Mouse (Mus musculus) lung, postnatal 0 days (tissue): ENCODE results near the gene Upp2. TPM values are rescaled to one million over a fixed set of nuclear protein-coding genes. Genes with fewer than 3 reads are reported as not detected.
A peak's percentile ranks its signal among the peaks of the same experiment; 100 is the strongest.

ENCODE experiments used
- ATAC-seq: fragments of 200-750 bp; cut with Nextera tagmentation; 2 replicates; pipeline ENCODE4 v1.8.0; 2017; ENCODE audit warnings: moderate library complexity
- DNase-seq: peaks from one replicate; pipeline ENCODE4 v3.0.0-alpha.2; 2016; ENCODE audit warnings: low spot score
- H3K27ac ChIP-seq: fragments of 300-500 bp; sonication (generic); 2 replicates; pipeline ENCODE4 v1.5.1; 2014; ENCODE audit warnings: antibody characterized with exemption, mild to moderate bottlenecking, low read length, mixed read lengths
- H3K27me3 ChIP-seq: fragments of 300-500 bp; sonication (generic); replicated peaks from 2 replicates; pipeline ENCODE4 v1.6.1; 2014; ENCODE audit warnings: low read length, mixed read lengths; ENCODE audit not compliant: insufficient read depth
- H3K36me3 ChIP-seq: fragments of 300-500 bp; sonication (generic); 2 replicates; pipeline ENCODE4 v1.6.1; 2014; ENCODE audit warnings: low read length, mixed read lengths; ENCODE audit not compliant: insufficient read depth
- H3K4me1 ChIP-seq: fragments of 300-500 bp; sonication (generic); 2 replicates; pipeline ENCODE4 v1.6.1; 2014; ENCODE audit warnings: antibody characterized with exemption, low read depth, low read length, mixed read lengths; ENCODE audit not compliant: insufficient read depth
- H3K4me2 ChIP-seq: fragments of 300-500 bp; sonication (generic); replicated peaks from 2 replicates; pipeline ENCODE4 v1.6.1; 2014; ENCODE audit warnings: low read depth, mild to moderate bottlenecking, low read length, moderate library complexity, mixed read lengths
- H3K4me3 ChIP-seq: fragments of 300-500 bp; sonication (generic); 2 replicates; pipeline ENCODE4 v1.5.1; 2014; ENCODE audit warnings: low read depth, low read length
- H3K9ac ChIP-seq: fragments of 300-500 bp; sonication (generic); replicated peaks from 2 replicates; pipeline ENCODE4 v1.6.1; 2014; ENCODE audit warnings: low read depth, mild to moderate bottlenecking
- H3K9me3 ChIP-seq: fragments of 300-500 bp; sonication (generic); 2 replicates; pipeline ENCODE4 v1.6.1; 2016; ENCODE audit warnings: low read length, mixed read lengths
- CTCF ChIP-seq: IDR thresholded peaks from 2 replicates; pipeline ENCODE4 v1.5.1; 2016; ENCODE audit warnings: antibody characterized with exemption, mild to moderate bottlenecking
- EP300 ChIP-seq: IDR thresholded peaks from 2 replicates; pipeline ENCODE4 v1.6.1; 2016; ENCODE audit warnings: antibody characterized with exemption, mild to moderate bottlenecking, control low read depth
- WGBS: fragments of 180-500 bp; shearing (Covaris S2); extraction: QIAGEN DNeasy Blood & Tissue Kit; methylation state at CpG from one replicate; pipeline ENCODE4 v1.1.7; 2014; 5-methylcytosine and 5-hydroxymethylcytosine counted together
- polyA plus RNA-seq: library from polyadenylated mRNA; unstranded; fragments of >200 nt; fragmentation: Nextera tagmentation; extraction: Ambion mirVana; gene quantifications from 2 replicates; pipeline ENCODE4 v1.2.1, GENCODE M21; 2015

Gene Upp2
- polyA plus RNA-seq, 1 experiment from 2014 or later, result 6.4 TPM

DNA sequence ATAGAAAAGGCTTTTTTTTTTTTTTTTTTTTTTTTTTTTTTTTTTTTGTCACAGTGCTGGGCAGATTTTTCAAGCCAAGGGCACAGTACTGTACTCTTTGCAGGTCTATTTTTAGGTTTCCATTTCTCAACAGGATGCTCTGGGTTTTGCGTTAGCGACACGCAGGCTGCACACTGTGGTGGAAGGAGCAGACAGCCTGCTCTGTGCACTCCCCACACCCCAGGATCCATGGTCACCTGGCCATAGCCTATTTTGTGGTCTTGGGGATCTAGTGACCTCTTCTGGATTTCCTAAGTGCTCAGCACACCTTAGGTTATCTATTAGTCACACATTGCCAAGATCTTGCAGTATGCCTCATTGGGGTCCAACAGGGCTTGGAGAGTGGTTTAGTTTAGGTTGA is 100.2 kb downstream of the Upp2 start:
- TF ChIP-seq EP300, result no peak
- no peak for TF ChIP-seq CTCF
- ATAC-seq, result no peak
- Histone ChIP-seq H3K4me2 (no peak overlapping the region), H3K27ac (no peak overlapping the region), H3K9ac (no peak overlapping the region), H3K9me3 (no peaks in the 10 kb centered on the region), H3K4me1 (no peaks in the 10 kb centered on the region), H3K27me3 (no peaks in the 10 kb centered on the region), H3K4me3 (no peak overlapping the region), H3K36me3 (no peaks in the 10 kb centered on the region)
- WGBS, result 40% methylated on average over 3 of the region's 3 CpGs
- no peak for DNase-seq

DNA sequence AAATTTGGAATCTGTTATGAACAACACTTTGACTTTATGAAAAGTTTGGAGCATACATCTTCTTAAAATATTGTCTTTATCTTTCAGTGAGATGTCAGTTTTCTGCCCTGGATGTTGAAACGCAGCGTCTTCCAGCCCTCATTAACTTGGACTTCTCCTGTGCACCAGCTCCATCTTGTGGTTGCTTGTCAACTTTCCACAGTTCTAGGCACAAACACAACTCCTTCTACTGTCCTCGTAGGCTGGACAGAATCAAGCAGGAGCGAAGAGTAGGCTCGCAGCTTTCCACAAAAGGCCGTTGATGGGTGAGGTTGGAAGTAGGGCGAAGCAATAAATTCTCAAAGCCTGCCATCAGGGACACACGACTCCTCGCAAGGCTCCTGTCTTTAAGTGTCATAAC is 100.9 kb downstream of the Upp2 start:
- no peak for TF ChIP-seq EP300
- peak; percentile 89 for TF ChIP-seq CTCF
- ATAC-seq (0 out of 2 replicates have a peak, but pooled peaks have one; percentile 39), DNase-seq (peak; percentile 75)
- Histone ChIP-seq H3K27me3 (no peaks in the 10 kb centered on the region), H3K4me2 (no peak overlapping the region), H3K4me1 (no peaks in the 10 kb centered on the region), H3K4me3 (no peak overlapping the region), H3K9me3 (no peaks in the 10 kb centered on the region), H3K27ac (no peak overlapping the region), H3K36me3 (no peaks in the 10 kb centered on the region), H3K9ac (no peak overlapping the region)
- WGBS, result 44% methylated on average over 9 of the region's 9 CpGs

DNA sequence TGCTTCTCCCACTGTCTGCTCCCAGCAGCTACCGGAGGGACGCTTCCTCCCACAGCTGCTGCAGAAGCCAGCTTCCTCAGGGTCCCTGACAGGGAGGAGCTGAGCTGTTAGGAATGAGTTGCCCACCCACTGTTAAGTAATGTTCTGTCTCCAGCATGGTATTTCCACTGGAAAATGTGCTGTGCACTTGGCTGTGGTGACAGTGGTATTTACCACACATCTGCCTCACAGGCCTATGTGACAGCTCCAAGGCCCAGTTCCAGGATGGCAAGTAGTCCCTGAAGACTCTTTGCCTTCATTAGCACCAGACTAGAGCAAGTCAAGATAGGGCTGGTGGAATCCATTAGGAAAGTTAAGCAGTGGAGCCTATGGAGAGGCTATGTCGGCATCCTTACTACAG is 102.0 kb downstream of the Upp2 start:
- no peaks in the 10 kb centered on the region for H3K4me1 ChIP-seq
- H3K4me3 ChIP-seq, result no peak overlapping the region
- no peaks in the 10 kb centered on the region for H3K36me3 ChIP-seq
- TF ChIP-seq CTCF (no peak), EP300 (no peak)
- DNase-seq (no peak), ATAC-seq (no peak)
- no peaks in the 10 kb centered on the region for H3K9me3 ChIP-seq
- WGBS, result 78% methylated on average over 3 of the region's 3 CpGs
- H3K4me2 ChIP-seq, result no peak overlapping the region
- H3K27ac ChIP-seq, result no peak overlapping the region
- no peak overlapping the region for H3K9ac ChIP-seq
- no peaks in the 10 kb centered on the region for H3K27me3 ChIP-seq

DNA sequence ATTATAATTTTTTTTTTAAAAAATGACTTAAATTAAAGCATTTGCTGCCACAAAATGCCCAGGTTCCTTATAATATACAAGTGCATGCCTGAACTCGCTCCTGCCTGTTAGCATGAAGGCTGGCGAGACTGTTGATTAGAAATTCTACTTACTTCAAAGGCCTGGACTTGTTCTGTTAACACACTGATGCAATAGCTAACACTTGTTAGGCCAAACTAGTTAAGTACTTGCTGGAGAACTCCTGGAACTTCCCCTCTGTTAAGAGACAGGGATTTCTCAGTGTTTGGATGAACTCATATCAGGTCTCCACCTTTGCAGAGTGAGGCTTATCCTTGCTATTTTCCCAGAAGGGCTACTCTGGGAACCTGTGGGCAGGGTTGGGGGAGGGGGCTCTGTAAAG is 105.4 kb downstream of the Upp2 start:
- peak; percentile 69 for DNase-seq
- Histone ChIP-seq H3K9ac (no peak overlapping the region), H3K27me3 (no peaks in the 10 kb centered on the region), H3K4me1 (no peaks in the 10 kb centered on the region), H3K36me3 (no peaks in the 10 kb centered on the region), H3K27ac (0 out of 2 replicates have a peak overlapping the region, but pooled peaks have one; percentile 26), H3K4me2 (no peak overlapping the region), H3K4me3 (no peak overlapping the region), H3K9me3 (no peaks in the 10 kb centered on the region)
- 51% methylated on average over 2 of the region's 2 CpGs for WGBS
- TF ChIP-seq EP300, result no peak
- TF ChIP-seq CTCF, result no peak
- ATAC-seq, result peak; percentile 70

DNA sequence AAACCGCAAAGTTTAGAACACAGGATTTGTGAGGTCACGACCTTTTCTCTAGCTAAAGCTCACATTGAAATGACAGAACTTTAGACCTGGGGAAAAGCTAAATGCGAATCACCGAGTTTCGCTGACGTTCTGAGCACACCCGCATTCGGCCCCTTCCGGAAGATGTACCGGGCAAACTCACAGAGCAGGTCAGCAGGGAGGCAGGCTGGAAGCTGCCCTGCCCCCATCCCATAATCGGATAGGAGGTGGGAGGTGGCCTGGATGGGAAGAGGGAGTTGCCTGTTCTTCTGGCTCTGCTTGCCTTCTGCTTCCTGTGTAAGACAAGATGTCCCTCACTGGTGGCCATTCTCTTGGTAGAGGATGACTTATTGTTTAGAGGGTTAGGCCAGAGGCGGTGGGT is 112.9 kb downstream of the Upp2 start:
- WGBS, result 76% methylated on average over 12 of the region's 12 CpGs
- Histone ChIP-seq H3K27me3 (no peaks in the 10 kb centered on the region), H3K9ac (no peak overlapping the region), H3K4me3 (no peak overlapping the region), H3K36me3 (no peaks in the 10 kb centered on the region), H3K4me2 (no peak overlapping the region), H3K4me1 (no peaks in the 10 kb centered on the region), H3K9me3 (no peaks in the 10 kb centered on the region), H3K27ac (no peak overlapping the region)
- DNase-seq, result no peak
- no peak for ATAC-seq
- TF ChIP-seq EP300 (no peak), CTCF (no peak)

DNA sequence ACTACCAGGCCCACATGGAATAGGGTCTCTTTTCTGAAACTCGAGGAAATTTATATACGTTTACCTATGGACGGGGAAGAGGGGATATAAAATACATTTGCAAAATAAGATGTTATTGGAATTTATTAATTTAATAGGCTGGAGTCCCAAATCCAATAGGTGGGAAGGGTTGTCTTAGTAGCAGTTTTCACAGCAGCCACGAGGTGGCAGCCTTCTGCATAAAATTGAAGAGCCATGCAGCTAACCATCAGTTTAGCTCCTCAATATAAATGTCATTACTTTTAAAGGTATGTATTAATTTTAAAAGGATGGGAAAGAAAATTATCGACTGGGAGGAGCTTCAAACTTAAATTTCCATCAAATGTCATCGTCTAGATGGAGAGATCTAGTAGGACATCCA is 113.7 kb downstream of the Upp2 start:
- H3K4me1 ChIP-seq, result no peaks in the 10 kb centered on the region
- no peak overlapping the region for H3K4me3 ChIP-seq
- no peaks in the 10 kb centered on the region for H3K36me3 ChIP-seq
- H3K4me2 ChIP-seq, result no peak overlapping the region
- DNase-seq, result peak; percentile 75
- TF ChIP-seq CTCF (peak; percentile 73), EP300 (no peak)
- no peak for ATAC-seq
- H3K9ac ChIP-seq, result no peak overlapping the region
- H3K27ac ChIP-seq, result no peak overlapping the region
- WGBS, result 30% methylated on average over 6 of the region's 6 CpGs
- H3K27me3 ChIP-seq, result no peaks in the 10 kb centered on the region
- no peaks in the 10 kb centered on the region for H3K9me3 ChIP-seq

DNA sequence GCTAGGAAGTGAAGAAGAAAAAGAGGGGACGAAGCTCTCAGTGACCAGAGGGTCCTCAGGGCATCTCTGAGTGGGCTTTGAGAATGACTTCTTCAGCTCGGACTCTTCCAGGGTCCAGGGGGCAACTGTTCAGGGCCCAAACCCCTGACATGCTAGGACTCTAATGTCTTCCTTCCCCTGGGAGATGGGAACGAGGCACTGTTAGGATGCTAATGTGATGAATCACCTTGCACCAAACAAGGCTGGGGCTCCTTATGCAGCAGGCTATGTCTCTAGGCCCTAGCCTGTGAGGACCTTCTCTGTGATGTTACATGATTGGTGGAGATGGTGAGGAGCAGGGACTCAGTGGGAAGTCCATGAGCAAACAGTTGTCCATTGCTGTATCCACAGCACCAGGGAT is 114.3 kb downstream of the Upp2 start:
- DNase-seq (no peak), ATAC-seq (no peak)
- Histone ChIP-seq H3K27me3 (no peaks in the 10 kb centered on the region), H3K27ac (no peak overlapping the region), H3K9ac (no peak overlapping the region), H3K9me3 (no peaks in the 10 kb centered on the region), H3K36me3 (no peaks in the 10 kb centered on the region), H3K4me1 (no peaks in the 10 kb centered on the region), H3K4me3 (no peak overlapping the region), H3K4me2 (no peak overlapping the region)
- TF ChIP-seq CTCF (no peak), EP300 (no peak)
- 67% methylated on average over 3 of the region's 3 CpGs for WGBS
